Mouse (Mus musculus): ENCODE measurements around the gene Acot7. TPM values are rescaled to one million over a fixed set of nuclear protein-coding genes. Genes with fewer than 3 reads are reported as not detected.

Gene Acot7
- polyA plus RNA-seq, 1 experiment from 2014 or later = 57.3 TPM

DNA sequence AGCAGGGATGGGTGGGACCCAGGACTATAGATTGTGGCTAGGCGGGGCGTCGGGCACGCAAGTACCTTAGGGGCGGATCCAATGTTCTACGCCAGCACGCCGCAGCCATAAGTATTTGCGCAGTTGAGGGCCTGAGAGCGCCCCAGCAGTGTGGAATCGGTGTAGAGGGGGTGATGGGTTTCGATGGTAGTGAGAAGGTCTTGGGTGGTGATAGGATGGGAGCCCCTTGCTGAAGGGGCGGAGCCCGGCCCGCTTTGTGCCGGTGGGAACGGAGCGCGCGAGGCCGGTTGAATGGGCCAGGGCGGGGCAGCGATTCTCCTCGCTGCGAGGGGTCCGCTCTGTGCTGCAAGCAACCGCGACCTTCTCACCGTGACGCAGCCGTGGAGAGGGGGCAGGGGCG lies 108.2 kb downstream of the Acot7 start:
- Histone ChIP-seq H3K9ac (no peak overlapping the region), H3K27me3 (peaks cover 92% of the 10 kb centered on the region), H3K36me3 (peaks cover 17% of the 10 kb centered on the region), H3K4me3 (peak overlapping the region; percentile 23), H3K4me2 (peak overlapping the region; percentile 38), H3K4me1 (peaks cover 40% of the 10 kb centered on the region), H3K9me3 (no peaks in the 10 kb centered on the region), H3K27ac (no peak overlapping the region)
- WGBS = 2% methylated on average over 32 of the region's 32 CpGs
- peak; percentile 12; the same call in 1 of the 2 replicates for ATAC-seq (ENCODE audit: insufficient number of reproducible peaks, low FRiP score, low TSS enrichment, low read depth)

DNA sequence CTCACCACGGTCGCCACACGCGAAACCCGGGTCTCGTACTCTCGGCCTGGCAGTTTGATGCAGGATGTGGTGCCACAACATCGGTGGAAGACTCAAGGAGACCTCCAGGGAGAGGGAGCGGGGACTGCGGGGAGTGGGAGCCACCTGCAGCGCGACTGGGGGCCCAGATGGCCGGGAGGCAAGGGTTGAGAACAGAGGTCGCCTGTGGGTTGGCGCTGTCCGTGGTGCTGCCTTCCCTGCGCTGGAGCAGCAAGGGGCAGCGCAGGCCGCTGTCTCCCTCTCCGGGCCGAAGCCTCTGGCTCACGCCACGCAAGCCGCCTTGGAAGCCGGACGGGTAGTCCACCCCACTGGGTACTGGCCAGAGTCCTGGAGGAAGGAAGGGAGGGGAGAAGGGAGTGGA lies 109.0 kb downstream of the Acot7 start:
- no peaks in the 10 kb centered on the region for H3K9me3 ChIP-seq
- no peak overlapping the region for H3K27ac ChIP-seq
- H3K4me2 ChIP-seq = no peak overlapping the region
- H3K4me1 ChIP-seq = peaks cover 40% of the 10 kb centered on the region
- H3K36me3 ChIP-seq = peaks cover 10% of the 10 kb centered on the region
- no peak overlapping the region for H3K9ac ChIP-seq
- 3% methylated on average over 26 of the region's 26 CpGs for WGBS
- ATAC-seq (ENCODE audit: insufficient number of reproducible peaks, low FRiP score, low TSS enrichment, low read depth) = no peak
- H3K4me3 ChIP-seq = no peak overlapping the region; the same call in 1 of the 2 replicates
- H3K27me3 ChIP-seq = peaks cover 92% of the 10 kb centered on the region

DNA sequence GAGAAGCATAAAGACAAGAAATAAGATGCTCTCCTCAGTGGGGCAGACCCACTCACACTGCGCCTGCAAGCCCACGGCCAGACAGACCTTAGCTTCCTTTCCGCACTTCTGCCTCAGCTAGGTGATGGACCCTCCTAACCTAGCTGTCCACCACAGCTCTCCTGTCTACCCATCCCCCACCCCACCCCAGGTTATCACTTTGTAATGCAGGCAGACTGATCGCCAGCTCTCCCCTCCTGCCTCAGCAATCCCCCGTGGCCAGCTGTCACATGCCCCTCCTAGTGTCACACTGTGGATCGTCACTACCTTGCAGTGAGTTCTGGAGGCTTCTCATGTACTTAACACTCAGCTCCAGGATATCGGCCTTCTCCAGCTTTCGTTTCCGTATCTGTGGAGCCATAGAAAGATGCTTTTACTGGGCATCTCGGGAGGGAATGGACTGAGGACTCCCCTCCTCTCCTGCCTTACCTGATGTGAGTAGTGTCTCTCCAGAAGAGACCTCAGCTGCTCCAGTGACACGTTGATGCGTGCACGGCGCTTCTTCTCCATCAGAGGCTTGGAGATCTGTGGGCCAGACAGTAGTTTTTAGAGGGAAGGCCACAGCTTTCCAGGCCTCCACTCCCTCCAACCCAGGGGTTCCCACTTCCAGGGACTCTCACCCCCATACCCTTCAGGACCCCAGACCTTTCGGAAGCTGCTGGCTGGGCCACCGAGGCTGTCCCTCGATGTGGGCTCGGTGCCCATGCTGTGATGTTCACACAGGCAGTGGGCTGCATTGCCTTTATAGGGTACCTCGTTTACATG lies 109.6 kb downstream of the Acot7 start:
- ATAC-seq (ENCODE audit: insufficient number of reproducible peaks, low FRiP score, low TSS enrichment, low read depth) = no peak
- Histone ChIP-seq H3K27ac (no peak overlapping the region), H3K4me2 (no peak overlapping the region), H3K36me3 (0 out of 2 replicates have a peak, but pooled peaks cover 7% of the 10 kb centered on the region), H3K27me3 (peaks cover 92% of the 10 kb centered on the region), H3K9ac (no peak overlapping the region), H3K4me3 (no peak overlapping the region), H3K4me1 (peaks cover 38% of the 10 kb centered on the region), H3K9me3 (no peaks in the 10 kb centered on the region)
- 12% methylated on average over 19 of the region's 19 CpGs for WGBS

DNA sequence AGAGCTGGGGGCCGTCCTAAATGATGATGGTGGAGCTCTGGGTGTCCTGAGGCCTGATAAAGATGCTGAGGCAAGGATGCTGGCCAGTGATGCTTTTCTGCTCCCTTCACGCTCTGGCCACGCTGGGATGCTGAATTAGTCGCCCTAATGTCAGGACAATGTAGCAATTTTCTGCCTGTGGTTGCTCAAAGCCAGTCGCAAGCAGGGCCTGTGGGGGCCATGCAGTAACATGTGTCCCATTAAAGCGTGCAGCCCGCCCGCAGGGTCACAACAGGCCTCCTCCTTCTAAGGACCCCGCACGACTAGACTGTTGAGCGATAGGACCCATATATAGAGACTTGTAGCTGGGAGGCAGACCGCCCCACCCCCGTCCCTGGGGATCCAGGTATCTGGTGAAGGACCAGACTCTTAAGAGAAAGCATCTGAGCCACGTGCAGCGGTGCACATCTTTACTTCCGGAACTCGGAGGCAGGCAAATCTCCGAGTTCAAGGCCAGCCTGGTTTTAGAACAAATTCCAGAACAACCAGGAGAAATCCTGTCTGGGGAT lies 110.5 kb downstream of the Acot7 start:
- Histone ChIP-seq H3K4me3 (no peak overlapping the region), H3K9me3 (no peaks in the 10 kb centered on the region), H3K36me3 (0 out of 2 replicates have a peak, but pooled peaks cover 7% of the 10 kb centered on the region), H3K27ac (no peak overlapping the region), H3K27me3 (peaks cover 92% of the 10 kb centered on the region), H3K4me2 (no peak overlapping the region), H3K9ac (no peak overlapping the region), H3K4me1 (peaks cover 31% of the 10 kb centered on the region)
- ATAC-seq (ENCODE audit: insufficient number of reproducible peaks, low FRiP score, low TSS enrichment, low read depth) = no peak
- 54% methylated on average over 18 of the region's 18 CpGs for WGBS

DNA sequence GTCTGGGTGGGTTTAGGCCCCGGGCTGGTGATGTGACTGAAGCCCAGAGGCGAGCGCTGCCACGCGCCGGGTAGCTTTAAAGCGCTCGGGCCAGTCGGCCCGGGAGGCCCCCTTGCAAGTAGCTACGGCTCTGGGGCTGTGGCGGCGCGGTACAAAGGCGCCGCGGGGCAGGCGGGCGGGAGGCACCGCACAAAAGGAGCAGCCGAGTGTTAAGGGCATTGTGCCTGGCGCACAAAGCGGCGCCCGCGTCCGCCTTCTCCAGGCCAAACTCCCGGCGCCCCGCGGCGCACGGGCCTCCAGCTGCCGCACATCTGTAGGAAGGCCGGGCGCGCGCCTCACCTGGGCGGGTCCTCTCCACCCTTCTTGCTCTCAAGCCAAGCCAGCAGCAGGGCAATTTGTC lies 112.5 kb downstream of the Acot7 start:
- H3K9me3 ChIP-seq = no peaks in the 10 kb centered on the region
- H3K4me3 ChIP-seq = peak overlapping the region; percentile 29
- H3K27ac ChIP-seq = no peak overlapping the region
- H3K4me1 ChIP-seq = peaks cover 29% of the 10 kb centered on the region
- peak overlapping the region; percentile 44 for H3K4me2 ChIP-seq
- no peak for ATAC-seq (ENCODE audit: insufficient number of reproducible peaks, low FRiP score, low TSS enrichment, low read depth)
- WGBS = under 1% methylated on average over 39 of the region's 39 CpGs
- H3K9ac ChIP-seq = no peak overlapping the region
- peaks cover 89% of the 10 kb centered on the region for H3K27me3 ChIP-seq
- no peaks in the 10 kb centered on the region for H3K36me3 ChIP-seq

DNA sequence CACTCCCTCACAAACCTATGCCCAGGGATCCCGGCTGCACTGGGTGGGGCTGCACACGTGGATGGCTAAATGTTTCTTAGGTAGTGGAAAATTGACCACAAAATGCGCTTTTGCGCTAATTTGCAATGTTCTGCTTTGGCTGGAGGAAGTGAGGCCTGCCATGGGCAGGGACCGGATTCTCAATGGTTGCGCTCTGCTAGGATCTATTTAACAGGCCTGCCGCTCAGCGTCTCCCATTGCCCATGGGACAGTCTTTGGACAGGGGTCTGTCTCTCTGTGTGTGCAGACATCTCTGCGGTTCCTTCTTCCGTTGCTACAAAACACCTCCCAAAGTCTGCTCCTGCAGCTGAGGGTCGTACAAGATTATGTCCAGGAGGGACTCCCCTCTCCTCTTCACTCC lies 113.1 kb downstream of the Acot7 start:
- Histone ChIP-seq H3K27me3 (peaks cover 89% of the 10 kb centered on the region), H3K4me3 (0 out of 2 replicates have a peak overlapping the region, but pooled peaks have one; percentile 29), H3K9me3 (no peaks in the 10 kb centered on the region), H3K9ac (no peak overlapping the region), H3K27ac (no peak overlapping the region), H3K36me3 (no peaks in the 10 kb centered on the region), H3K4me2 (no peak overlapping the region), H3K4me1 (peaks cover 30% of the 10 kb centered on the region)
- ATAC-seq (ENCODE audit: insufficient number of reproducible peaks, low FRiP score, low TSS enrichment, low read depth) = no peak
- WGBS = 13% methylated on average over 11 of the region's 11 CpGs

DNA sequence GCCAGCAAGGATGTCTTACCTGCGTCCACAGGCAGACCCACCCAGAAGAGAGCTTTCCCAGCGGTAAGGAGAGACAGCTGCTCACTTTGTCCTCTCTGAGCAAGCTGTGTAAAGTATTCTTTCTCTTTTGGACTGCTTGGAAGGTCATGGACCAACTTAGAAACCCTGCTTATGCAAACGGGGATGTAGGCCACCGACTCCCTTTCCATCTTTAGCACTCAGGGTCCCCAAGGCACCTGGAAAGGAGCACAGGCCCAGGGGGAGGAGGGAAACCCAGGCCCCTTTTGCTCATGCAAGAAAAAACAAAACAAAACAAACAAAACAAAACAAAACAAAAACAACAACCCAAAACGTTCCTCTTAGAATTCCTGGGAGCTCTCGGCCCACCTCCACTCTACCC lies 113.6 kb downstream of the Acot7 start, which contains the start of gene Hes3:
Gene Hes3 (minus strand): TSS at position 101 of the 400 bp plus-strand sequence.
- WGBS = 32% methylated on average over 6 of the region's 6 CpGs
- peak within 1 kb of the TSS; percentile 29 for H3K4me3 ChIP-seq
- no peak within 1 kb of the TSS for H3K9ac ChIP-seq
- no peak within 1 kb of the TSS for H3K27ac ChIP-seq
- peaks cover 24% of the 10 kb centered on the region for H3K4me1 ChIP-seq
- peaks cover 83% of the 10 kb centered on the region for H3K27me3 ChIP-seq
- peak within 1 kb of the TSS; percentile 44 for H3K4me2 ChIP-seq
- H3K9me3 ChIP-seq = no peaks in the 10 kb centered on the region
- ATAC-seq (ENCODE audit: insufficient number of reproducible peaks, low FRiP score, low TSS enrichment, low read depth) = no peak
- no peaks in the 10 kb centered on the region for H3K36me3 ChIP-seq

DNA sequence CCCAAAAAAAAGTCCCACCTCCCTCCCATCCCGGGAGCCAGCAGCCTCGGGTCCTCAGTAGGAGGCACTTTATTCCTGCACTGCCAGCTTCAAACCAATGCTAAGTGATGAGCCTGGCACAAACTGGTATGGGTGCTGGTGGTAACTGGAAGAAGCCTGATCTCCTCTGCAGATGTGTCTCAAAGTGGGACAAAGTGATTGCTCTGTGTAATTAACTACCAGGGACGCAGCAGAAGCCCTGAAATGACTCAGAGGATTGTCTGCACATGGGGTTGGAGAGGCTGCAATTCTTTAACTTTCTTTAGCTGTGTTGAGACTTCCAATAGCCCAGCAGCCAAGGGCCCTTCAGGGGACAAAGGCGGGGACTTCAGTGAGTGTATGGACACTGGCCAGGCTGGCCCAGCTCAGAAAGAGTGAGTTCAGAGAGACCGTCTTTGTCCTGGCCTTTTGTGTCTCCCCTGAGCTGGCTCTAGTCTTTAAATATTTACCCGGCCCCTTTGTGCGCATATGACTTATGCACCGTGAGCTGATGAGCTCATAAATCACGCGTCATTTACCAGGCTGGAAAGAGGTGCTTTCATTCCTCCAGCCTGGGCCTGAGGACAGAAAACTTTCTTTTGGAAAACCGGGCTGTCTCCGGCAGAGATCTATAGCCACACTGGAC lies 114.3 kb downstream of the Acot7 start:
- 15% methylated on average over 12 of the region's 12 CpGs for WGBS
- no peak overlapping the region for H3K4me3 ChIP-seq
- no peak overlapping the region for H3K9ac ChIP-seq
- H3K4me2 ChIP-seq = no peak overlapping the region
- no peak for ATAC-seq (ENCODE audit: insufficient number of reproducible peaks, low FRiP score, low TSS enrichment, low read depth)
- H3K9me3 ChIP-seq = no peaks in the 10 kb centered on the region
- H3K27ac ChIP-seq = no peak overlapping the region
- no peaks in the 10 kb centered on the region for H3K36me3 ChIP-seq
- peaks cover 76% of the 10 kb centered on the region for H3K27me3 ChIP-seq
- peaks cover 19% of the 10 kb centered on the region for H3K4me1 ChIP-seq

DNA sequence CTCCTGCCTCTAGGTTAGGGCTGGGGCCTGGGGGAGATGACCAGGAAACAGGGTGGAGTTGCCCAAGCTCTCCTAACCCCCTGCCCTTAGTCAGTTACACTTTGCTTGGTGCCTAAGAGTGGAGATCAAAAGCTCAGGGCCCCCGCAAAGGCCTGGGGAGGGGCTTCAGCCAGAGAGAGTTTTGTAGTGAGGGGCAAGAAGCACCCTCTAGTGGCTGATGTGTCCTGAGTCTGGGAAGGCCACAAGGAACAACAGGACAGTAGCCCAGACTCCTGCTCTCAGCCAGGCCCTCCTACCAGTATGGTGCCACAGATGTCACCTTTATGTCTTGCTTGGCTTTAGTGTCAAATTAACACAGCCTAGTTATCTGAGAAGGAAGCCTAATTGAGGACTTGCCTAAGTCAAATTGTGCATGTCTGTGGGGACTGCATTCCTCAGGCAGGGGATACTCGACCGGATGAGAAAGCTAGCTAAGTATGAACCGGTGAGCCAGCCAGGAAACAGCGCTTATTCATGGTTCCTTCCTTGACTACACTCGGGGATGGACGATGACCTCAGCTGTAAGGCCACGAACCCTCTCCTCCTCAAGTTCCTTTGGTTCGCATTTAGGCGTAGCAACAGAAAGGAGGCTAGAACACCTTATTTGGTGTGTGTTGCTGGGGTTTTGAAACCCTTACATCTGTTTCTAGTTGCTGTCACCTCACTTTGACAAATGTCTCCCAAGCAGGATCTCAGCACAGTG lies 116.4 kb downstream of the Acot7 start:
- H3K4me1 ChIP-seq = peaks cover 36% of the 10 kb centered on the region
- H3K27me3 ChIP-seq = peaks cover 61% of the 10 kb centered on the region
- 37% methylated on average over 10 of the region's 10 CpGs for WGBS
- H3K4me2 ChIP-seq = no peak overlapping the region
- no peak overlapping the region for H3K4me3 ChIP-seq
- no peak overlapping the region for H3K9ac ChIP-seq
- no peaks in the 10 kb centered on the region for H3K9me3 ChIP-seq
- ATAC-seq (ENCODE audit: insufficient number of reproducible peaks, low FRiP score, low TSS enrichment, low read depth) = no peak
- peaks cover under 1% of the 10 kb centered on the region; the same call in 1 of the 2 replicates for H3K36me3 ChIP-seq
- no peak overlapping the region for H3K27ac ChIP-seq

DNA sequence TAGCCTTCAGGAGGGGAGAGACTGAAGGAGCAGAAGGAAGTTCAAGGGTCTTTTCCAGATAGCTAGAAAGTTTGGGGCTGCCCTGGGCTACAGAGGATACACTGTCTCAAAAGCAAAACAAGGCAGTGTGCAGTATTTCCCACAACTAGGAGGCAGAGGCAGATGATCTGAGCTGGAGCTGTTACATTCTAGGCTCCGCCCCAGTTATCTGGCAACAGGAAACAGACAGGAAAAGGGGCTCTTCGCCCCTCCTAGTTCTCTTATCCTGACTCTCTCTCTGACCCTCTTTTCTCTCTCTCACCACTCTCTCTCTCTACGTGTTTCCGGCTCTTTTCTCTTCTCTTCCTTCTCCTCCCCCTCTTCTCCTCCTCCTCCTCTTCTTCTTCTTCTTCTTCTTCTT lies 118.0 kb downstream of the Acot7 start:
- peaks cover 26% of the 10 kb centered on the region for H3K4me1 ChIP-seq
- 33% methylated on average over 4 of the region's 4 CpGs for WGBS
- no peaks in the 10 kb centered on the region for H3K9me3 ChIP-seq
- no peak overlapping the region for H3K4me3 ChIP-seq
- H3K27ac ChIP-seq = no peak overlapping the region
- peaks cover 47% of the 10 kb centered on the region for H3K27me3 ChIP-seq
- no peak overlapping the region for H3K9ac ChIP-seq
- ATAC-seq (ENCODE audit: insufficient number of reproducible peaks, low FRiP score, low TSS enrichment, low read depth) = no peak
- H3K4me2 ChIP-seq = no peak overlapping the region
- peaks cover 16% of the 10 kb centered on the region for H3K36me3 ChIP-seq

DNA sequence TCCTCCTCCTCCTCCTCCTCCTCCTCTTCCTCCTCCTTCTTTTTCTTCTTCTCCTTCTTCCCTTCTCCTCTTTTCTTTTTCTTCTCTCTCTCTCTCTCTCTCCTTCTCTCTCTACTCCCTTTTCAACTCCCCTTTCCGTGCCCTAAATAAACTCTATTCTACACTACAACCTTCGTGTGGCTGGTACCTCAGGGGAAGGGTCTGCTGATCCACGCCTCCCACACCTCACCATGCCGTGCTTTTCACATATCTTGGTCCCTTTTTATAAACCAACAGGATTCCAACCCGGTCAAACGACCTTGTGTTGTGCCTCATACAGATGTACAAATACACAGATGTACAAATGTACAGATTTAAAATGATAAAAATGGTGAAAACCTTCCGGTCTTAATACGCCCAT lies 118.4 kb downstream of the Acot7 start:
- H3K4me3 ChIP-seq = peak overlapping the region; percentile 97
- peaks cover 20% of the 10 kb centered on the region for H3K36me3 ChIP-seq
- peaks cover 25% of the 10 kb centered on the region for H3K4me1 ChIP-seq
- peak overlapping the region; percentile 68 for H3K4me2 ChIP-seq
- 16% methylated on average over 8 of the region's 8 CpGs for WGBS
- H3K27me3 ChIP-seq = peaks cover 42% of the 10 kb centered on the region
- 0 out of 2 replicates have a peak overlapping the region, but pooled peaks have one; percentile 74 for H3K27ac ChIP-seq
- no peaks in the 10 kb centered on the region for H3K9me3 ChIP-seq
- H3K9ac ChIP-seq = no peak overlapping the region
- ATAC-seq (ENCODE audit: insufficient number of reproducible peaks, low FRiP score, low TSS enrichment, low read depth) = no peak

All from limb, embryonic 15.5 days (tissue).